Mouse (Mus musculus) 416B (cell line): ENCODE results near the gene Secisbp2l.

ENCODE experiments used
- DNase-seq: peaks from one replicate; pipeline ENCODE4 v3.0.0; 2011; ENCODE audit warnings: low read depth

Gene Secisbp2l

GRCm38 (mm10) chr2:125782719-125783109, at the start of gene Secisbp2l:
Gene Secisbp2l (minus strand): TSS chr2:125782870.
- peak; percentile 87 for DNase-seq

- no peak for DNase-seq
These were observed 47.3 kb upstream of the Secisbp2l start for GRCm38 (mm10) chr2:125829924-125830323.

- DNase-seq = no peak
These were observed 45.2 kb upstream of the Secisbp2l start for GRCm38 (mm10) chr2:125827898-125828297.

- DNase-seq = no peak
These were observed 43.5 kb upstream of the Secisbp2l start for GRCm38 (mm10) chr2:125826201-125826600.

- DNase-seq = no peak
These were observed 37.7 kb upstream of the Secisbp2l start for GRCm38 (mm10) chr2:125820397-125820796.

GRCm38 (mm10) chr2:125813972-125814595, 31.4 kb upstream of the Secisbp2l start:
- DNase-seq = no peak

- DNase-seq = no peak
These were observed 28.7 kb upstream of the Secisbp2l start for GRCm38 (mm10) chr2:125811332-125811731.

- no peak for DNase-seq
These were observed 26.9 kb upstream of the Secisbp2l start for GRCm38 (mm10) chr2:125809551-125809950.

- DNase-seq = no peak
These were observed 23.2 kb upstream of the Secisbp2l start for GRCm38 (mm10) chr2:125805826-125806225.

- no peak for DNase-seq
These were observed 19.3 kb upstream of the Secisbp2l start for GRCm38 (mm10) chr2:125801947-125802346.

- no peak for DNase-seq
These were observed 18.4 kb upstream of the Secisbp2l start for GRCm38 (mm10) chr2:125801038-125801437.

GRCm38 (mm10) chr2:125800428-125800827, 17.8 kb upstream of the Secisbp2l start:
- DNase-seq = no peak

- DNase-seq = no peak
These were observed 15.2 kb upstream of the Secisbp2l start for GRCm38 (mm10) chr2:125797872-125798271.

GRCm38 (mm10) chr2:125795118-125795517, 12.4 kb upstream of the Secisbp2l start:
- DNase-seq = no peak

GRCm38 (mm10) chr2:125794166-125794565, 11.5 kb upstream of the Secisbp2l start:
- no peak for DNase-seq

- DNase-seq = peak; percentile 32
These were observed 10.2 kb upstream of the Secisbp2l start for GRCm38 (mm10) chr2:125792879-125793261.

GRCm38 (mm10) chr2:125792144-125792878, 9.6 kb upstream of the Secisbp2l start:
- DNase-seq = peak; percentile 35

- DNase-seq = peak; percentile 82
These were observed 8.8 kb upstream of the Secisbp2l start for GRCm38 (mm10) chr2:125791485-125791885.

GRCm38 (mm10) chr2:125790242-125790641, 7.6 kb upstream of the Secisbp2l start:
- no peak for DNase-seq

GRCm38 (mm10) chr2:125789265-125789664, 6.6 kb upstream of the Secisbp2l start:
- DNase-seq = no peak

GRCm38 (mm10) chr2:125788785-125789184, 6.1 kb upstream of the Secisbp2l start:
- DNase-seq = no peak

- peak; percentile 27 for DNase-seq
These were observed 5.7 kb upstream of the Secisbp2l start for GRCm38 (mm10) chr2:125788351-125788750.

GRCm38 (mm10) chr2:125785021-125785420, 2.4 kb upstream of the Secisbp2l start:
- no peak for DNase-seq

GRCm38 (mm10) chr2:125784392-125784791, 1.7 kb upstream of the Secisbp2l start:
- DNase-seq = no peak
